Comparison of ENCODE assay signal across 1 mouse cellular context in genomic region chr2:122233759-122234557, GRCm38 (mm10).
A peak's percentile ranks its signal among the peaks of the same experiment; 100 is the strongest.
TF ChIP-seq lines count a peak whose summit lies in the region.

No protein-coding gene starts in this region.

TF ChIP-seq in MEL, 35 proteins besides CTCF, POLR2A, EP300 and RAD21 (continued from another document):
- TF ChIP-seq JUND (IDR thresholded peaks at IDR 0.05; ENCODE audit: low read depth, low read length) (no peak), TAL1 (IDR thresholded peaks at IDR 0.05; ENCODE audit: low read length) (no peak), GABPA (IDR thresholded peaks at IDR 0.05; ENCODE audit: low read depth, low read length) (no peak), MYC (IDR thresholded peaks at IDR 0.05; ENCODE audit: low read depth, low read length) (no peak; the same call in 1 of the 2 replicates), MXI1 (IDR thresholded peaks at IDR 0.05; ENCODE audit: low read depth, low read length) (peak; percentile 87), MAZ (IDR thresholded peaks at IDR 0.05; ENCODE audit: low read depth, low read length) (no peak), TCF12 (IDR thresholded peaks at IDR 0.05; ENCODE audit: low read depth, low read length) (0 out of 2 replicates have a peak, but pooled peaks have one; percentile 30), MAX (IDR thresholded peaks at IDR 0.05; ENCODE audit: low read length) (peak; percentile 92), CHD2 (IDR thresholded peaks at IDR 0.05; ENCODE audit: low read length) (no peak), POLR2AphosphoS2 (IDR thresholded peaks at IDR 0.05; ENCODE audit: low read length) (no peak), MAFK (IDR thresholded peaks at IDR 0.05; ENCODE audit: borderline replicate concordance, low read depth, low read length) (peak; percentile 96), MYB (IDR thresholded peaks at IDR 0.05; ENCODE audit: low read depth, low read length) (peak; percentile 50; the same call in 1 of the 2 replicates), ZKSCAN1 (IDR thresholded peaks at IDR 0.05; ENCODE audit: low read depth, low read length) (no peak), TBP (IDR thresholded peaks at IDR 0.05; ENCODE audit: low read depth, low read length) (peak; percentile 99), E2F4 (IDR thresholded peaks at IDR 0.05; ENCODE audit: borderline replicate concordance, low read depth, low read length) (0 out of 2 replicates have a peak, but pooled peaks have one; percentile 37), HCFC1 (IDR thresholded peaks at IDR 0.05; ENCODE audit: low read depth, low read length) (peak; percentile 29; the same call in 1 of the 2 replicates), ETS1 (IDR thresholded peaks at IDR 0.05; ENCODE audit: low read depth, low read length) (no peak), USF2 (IDR thresholded peaks at IDR 0.05; ENCODE audit: borderline replicate concordance in 1 of 2, insufficient read depth in 1 of 2, low read depth in 1 of 2, low read length in 2 of 2) (peak; percentile 54 to 77; a peak in 3 of 4 replicates), ZMIZ1 (IDR thresholded peaks at IDR 0.05; ENCODE audit: low read depth, low read length) (0 out of 2 replicates have a peak, but pooled peaks have one; percentile 30), SMC3 (IDR thresholded peaks at IDR 0.05; ENCODE audit: low read depth, low read length) (no peak), MEF2A (IDR thresholded peaks at IDR 0.05; ENCODE audit: extremely low read depth, insufficient replicate concordance, low read depth, low read length, poor library complexity, severe bottlenecking) (no peak; the same call in 1 of the 2 replicates), NELFE (IDR thresholded peaks at IDR 0.05; ENCODE audit: low read depth, low read length) (peak; percentile 7; the same call in 1 of the 2 replicates), UBTF (IDR thresholded peaks at IDR 0.05; ENCODE audit: borderline replicate concordance, insufficient read depth, low read depth, low read length) (no peak), BHLHE40 (IDR thresholded peaks at IDR 0.05; ENCODE audit: borderline replicate concordance, low read depth, low read length) (peak; percentile 28; the same call in 1 of the 2 replicates), KAT2A (conservative IDR thresholded peaks at IDR 0.05; ENCODE audit: low read depth, low read length) (peak; percentile 28; the same call in 1 of the 2 replicates), POLR2AphosphoS5 (IDR thresholded peaks at IDR 0.05; ENCODE audit: borderline replicate concordance, low read depth, low read length) (no peak)
